Mouse (Mus musculus) CD4-positive, CD25-positive, alpha-beta regulatory T cell, adult 4 months (primary cell): Measurements from ENCODE around the gene Ngdn. TPM values are rescaled to one million over a fixed set of nuclear protein-coding genes. Genes with fewer than 3 reads are reported as not detected.
"Not testable (repeated sequence)": the region's sequence is repeated elsewhere in the genome, so short reads cannot be mapped to it uniquely, and the experiment has no call there.

Source experiments
- ATAC-seq: one replicate; pipeline ENCODE4 v1.8.0; 2017
- polyA plus RNA-seq, 2 experiments: library from polyadenylated mRNA; unstranded; fragments of 100-300 nt; shearing (Covaris generic); gene quantifications; one replicate each; pipeline ENCODE4 v1.2.1; 2017

Gene Ngdn
- polyA plus RNA-seq, 2 experiments from 2014 or later = 181 to 192 TPM

DNA sequence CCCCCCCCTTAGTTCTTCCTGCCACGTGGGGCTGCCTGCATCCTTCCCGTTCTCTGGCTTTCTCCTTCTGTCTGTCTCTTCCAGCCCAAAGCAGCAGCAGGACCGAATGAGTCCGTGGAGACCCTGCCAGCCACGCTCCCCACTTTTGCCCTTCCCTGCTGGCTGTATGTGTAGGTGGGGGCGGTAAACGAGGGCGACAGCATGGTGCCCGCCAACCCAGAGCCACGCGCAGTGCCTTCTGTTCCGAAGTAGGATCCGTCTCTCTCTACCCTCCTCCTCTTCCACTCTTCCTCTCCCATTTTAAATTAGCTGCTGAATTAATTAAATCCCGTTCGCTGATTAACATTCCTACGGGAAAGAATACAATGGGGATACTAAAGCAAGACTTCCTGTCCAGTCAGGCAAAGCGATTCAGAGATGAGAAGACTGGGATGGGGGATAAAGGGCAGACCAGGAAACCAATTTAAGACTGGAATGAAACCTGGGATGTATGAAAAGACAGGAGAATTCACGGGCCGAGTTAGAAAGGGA lies 17.5 kb downstream of the Ngdn start:
- no peak for ATAC-seq

GRCm38 (mm10) chr14:55043694-55044093 lies 28.4 kb downstream of the Ngdn start:
- not testable (repeated sequence) for ATAC-seq

GRCm38 (mm10) chr14:55047971-55048531 lies 32.8 kb downstream of the Ngdn start:
- ATAC-seq = no peak

GRCm38 (mm10) chr14:55052496-55052895 lies 37.2 kb downstream of the Ngdn start:
- no peak for ATAC-seq

DNA sequence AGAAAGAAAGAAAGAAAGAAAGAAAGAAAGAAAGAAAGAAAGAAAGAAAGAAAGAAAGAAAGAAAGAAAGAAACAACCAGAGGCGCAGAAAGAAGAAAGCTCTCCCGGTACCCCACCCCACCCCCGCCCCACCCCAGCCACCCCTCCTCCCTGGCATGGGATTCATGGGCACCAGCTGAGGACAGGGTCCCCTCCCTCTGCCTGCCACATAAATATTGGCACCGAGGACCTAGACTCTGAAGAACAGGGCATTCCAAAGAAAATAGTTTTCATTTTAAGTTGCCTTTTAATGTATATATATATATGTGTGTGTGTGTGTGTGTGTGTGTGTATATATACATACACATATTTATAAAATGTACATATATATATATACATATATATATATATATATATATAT lies 37.8 kb downstream of the Ngdn start:
- ATAC-seq = no peak

DNA sequence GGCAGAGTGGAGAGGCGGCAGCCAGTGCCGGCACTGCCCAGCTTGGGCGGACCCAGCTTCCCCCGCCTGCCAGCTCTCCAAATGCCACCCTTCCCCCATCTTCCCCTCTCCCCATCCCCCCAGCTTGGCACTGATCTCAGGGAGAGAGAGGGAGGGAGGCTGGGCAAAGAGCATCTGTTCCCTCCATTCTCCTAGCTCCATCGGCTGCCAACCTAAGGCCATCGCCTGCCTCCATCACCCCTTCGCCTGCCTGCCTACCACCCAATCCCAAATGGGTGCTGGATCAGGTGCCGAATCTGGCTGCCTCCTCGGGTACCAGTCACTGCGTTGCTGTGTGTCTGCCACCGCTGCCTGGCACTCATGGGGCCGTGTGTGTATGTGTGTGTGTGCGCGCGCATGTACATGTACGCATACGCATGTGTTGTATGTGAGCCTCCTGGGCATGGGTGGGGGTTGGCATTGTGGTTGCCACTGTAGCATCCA lies 38.5 kb downstream of the Ngdn start:
- no peak for ATAC-seq

- no peak for ATAC-seq
These were observed 39.0 kb downstream of the Ngdn start for GRCm38 (mm10) chr14:55054191-55054749.

- ATAC-seq = no peak
These were observed 40.0 kb downstream of the Ngdn start for GRCm38 (mm10) chr14:55055167-55055834.

- no peak for ATAC-seq
These were observed 43.8 kb downstream of the Ngdn start for GRCm38 (mm10) chr14:55059009-55059408.

DNA sequence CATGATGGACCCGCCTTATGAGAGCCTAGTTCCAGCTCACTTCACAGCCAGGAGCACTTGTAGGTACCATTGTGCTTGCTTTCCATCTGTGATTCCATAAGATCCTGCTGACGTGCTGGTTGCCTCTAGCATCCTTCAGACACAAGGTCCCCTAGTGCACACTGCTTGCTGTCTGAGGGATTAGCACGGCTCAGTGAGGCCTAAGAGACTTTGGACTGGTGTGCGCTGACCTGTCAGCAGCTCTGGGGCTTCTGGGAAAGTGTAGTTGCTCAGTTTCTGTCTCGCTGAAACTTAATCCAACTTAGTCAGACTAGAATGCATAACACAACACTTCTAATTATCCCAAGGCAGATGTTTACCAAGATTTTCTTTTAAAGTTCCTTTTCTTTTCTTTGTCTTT lies 44.7 kb downstream of the Ngdn start:
- no peak for ATAC-seq

DNA sequence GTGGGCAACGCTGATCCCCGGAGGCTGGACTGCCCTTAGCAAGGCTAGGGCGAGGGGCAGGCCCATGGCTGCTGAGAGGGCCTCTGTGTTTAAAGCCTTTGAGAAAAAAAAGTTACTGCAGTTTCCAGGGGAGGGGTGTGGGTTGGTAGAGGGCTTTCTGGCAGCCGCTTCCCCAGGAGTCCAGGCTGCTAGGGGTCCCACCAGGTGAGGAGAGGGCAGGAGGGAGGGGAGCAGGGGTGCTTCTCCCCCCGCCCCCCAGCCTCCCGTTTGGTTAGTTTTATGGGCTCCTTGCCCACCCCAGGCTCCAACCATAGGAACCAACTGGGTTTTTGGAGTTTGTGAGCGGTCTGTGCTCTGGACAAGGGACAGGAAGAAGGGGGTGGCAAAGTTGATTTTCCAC lies 46.6 kb downstream of the Ngdn start:
- no peak for ATAC-seq

DNA sequence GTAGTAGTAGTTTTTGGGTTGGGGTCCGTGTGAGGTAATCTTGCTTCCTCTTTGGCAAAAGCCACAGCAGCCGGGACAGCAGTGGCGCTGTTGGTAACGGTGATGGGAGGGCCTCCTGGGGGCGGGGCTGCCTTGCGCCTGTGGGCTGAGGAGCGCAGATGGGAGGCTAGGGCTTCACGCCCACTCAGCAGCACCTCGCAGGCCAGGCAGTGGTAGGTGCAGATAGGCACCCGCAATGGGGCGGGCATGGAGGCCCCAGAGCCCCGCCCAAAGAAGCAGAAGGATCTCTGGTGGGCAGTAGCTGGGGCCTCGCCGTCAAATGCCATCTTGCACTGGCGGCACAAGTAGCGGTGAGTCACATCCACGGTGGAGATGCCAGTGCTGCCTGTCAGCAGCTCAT lies 47.4 kb downstream of the Ngdn start:
- ATAC-seq = no peak

GRCm38 (mm10) chr14:55063117-55063516 lies 47.9 kb downstream of the Ngdn start:
- ATAC-seq = no peak

- ATAC-seq = no peak
These were observed 48.5 kb downstream of the Ngdn start for GRCm38 (mm10) chr14:55063581-55064381.

DNA sequence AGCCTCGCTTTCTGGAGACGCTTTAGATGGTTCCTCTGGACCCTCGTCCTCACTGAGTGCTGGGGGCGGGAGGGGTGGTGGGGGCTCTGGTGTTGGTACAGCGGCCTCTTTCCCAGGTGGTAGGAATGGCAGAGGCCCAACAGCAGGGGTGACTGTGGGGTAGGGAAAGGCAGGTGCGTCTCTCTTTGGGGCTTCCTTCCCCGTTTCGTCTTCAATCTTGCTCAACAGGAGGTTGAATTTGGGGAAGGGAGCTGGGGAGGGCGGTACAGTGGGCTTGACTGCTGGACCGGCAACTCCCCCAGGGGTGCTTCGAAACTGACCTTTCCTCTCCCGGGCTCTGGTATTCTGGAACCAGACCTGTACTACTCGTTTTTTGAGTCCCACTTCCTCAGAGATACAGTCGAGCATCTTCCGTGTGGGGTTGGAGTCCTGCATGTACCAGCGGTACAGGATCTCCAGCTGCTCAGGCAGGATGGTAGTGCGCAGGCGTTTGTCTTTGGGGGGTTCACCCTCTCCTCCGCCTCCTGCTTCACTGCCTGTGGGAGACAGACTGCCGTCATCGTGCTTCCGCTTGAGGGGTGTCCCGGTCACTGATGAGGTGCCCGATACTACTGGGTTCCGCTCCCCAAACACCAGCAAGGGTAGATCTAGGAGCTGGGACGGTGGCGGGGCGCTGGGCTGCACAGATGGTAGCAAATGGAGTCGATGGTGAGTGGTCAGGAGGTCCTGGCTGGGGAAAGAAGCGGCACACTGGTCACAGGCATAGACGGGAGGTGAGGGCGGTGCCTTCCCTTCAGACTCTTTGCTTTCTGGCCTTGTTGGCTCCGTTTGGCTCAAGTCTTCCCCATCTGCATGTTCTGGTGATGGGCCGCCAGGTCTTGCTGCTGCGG lies 49.5 kb downstream of the Ngdn start:
- no peak for ATAC-seq

- no peak for ATAC-seq
These were observed 50.1 kb downstream of the Ngdn start for GRCm38 (mm10) chr14:55065391-55065790.

DNA sequence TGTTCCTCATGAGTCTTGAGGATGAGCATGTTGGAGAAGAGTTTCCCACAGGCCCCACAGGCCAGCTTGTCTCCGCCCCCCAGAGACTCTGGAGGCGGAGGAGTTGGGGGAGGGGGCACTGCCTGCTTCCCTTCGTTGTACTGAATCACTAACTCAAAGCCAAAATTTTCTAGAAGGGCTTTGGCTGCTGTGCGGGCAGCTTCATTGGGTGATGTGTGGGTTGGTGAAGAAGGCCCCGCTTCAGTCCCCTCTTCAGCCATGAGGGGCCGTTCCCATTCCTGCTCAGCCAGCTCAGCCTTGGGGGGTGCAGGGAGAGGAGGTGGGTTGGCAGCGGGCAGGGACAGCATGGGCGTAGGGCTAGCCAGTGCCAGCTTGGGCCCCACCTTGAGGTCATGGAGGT lies 50.8 kb downstream of the Ngdn start:
- no peak for ATAC-seq

DNA sequence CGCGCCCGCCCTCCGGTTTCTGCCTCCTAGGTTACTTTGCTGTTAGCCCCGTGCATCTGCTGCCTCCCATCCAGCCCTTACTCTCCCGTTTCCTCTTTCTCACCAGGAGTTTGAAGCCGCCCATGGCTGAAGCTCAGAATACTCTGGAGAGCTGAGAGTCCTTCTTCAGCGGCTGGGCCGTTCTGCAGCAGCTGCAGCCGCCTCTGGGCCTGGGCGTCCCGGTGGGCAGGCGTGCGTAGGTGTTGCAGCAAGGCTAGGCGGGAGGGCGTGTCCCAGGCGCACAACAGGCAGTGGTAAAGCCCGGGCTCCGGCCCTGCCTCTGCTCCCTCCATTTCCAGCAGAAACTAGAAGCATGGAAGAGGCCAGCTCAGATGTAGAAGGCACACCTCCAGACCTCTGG lies 56.5 kb downstream of the Ngdn start:
- ATAC-seq = no peak
